Mouse (Mus musculus) monocyte, adult 5-6 weeks (primary cell): ENCODE results near the gene Trpm1. TPM values are rescaled to one million over a fixed set of nuclear protein-coding genes. Genes with fewer than 3 reads are reported as not detected.

Experiments used
- total RNA-seq: library from RNA; stranded (forward); fragments of 200-1000, 200-491, 200-594 nt; gene quantifications from 3 replicates; pipeline ENCODE4 v1.2.3, GENCODE M21; 2017

Gene Trpm1
- total RNA-seq, 1 experiment from 2014 or later, result not detected

Other genes with a start within 250 kb of the Trpm1 start
- gene E030018B13Rik, start 237.0 kb upstream of the Trpm1 start, total RNA-seq, result 0.58 TPM in 1 of 3 replicates, not detected in the others
- 106 to 183 TPM (median 115 TPM) in 3 replicates for gene Klf13, start 214.9 kb upstream of the Trpm1 start, total RNA-seq
- gene Mtmr10, start 133.8 kb downstream of the Trpm1 start, total RNA-seq, result 11.8 to 19.1 TPM (median 13.2 TPM) in 3 replicates
- gene Fan1, start 220.3 kb downstream of the Trpm1 start, total RNA-seq, result 2.0 to 7.4 TPM (median 3.9 TPM) in 3 replicates
- 34.2 to 71.2 TPM (median 57.5 TPM) in 3 replicates for gene Mphosph10, start 238.4 kb downstream of the Trpm1 start, total RNA-seq
- gene Mcee, start 238.8 kb downstream of the Trpm1 start, total RNA-seq, result 24.9 to 27.4 TPM (median 26.5 TPM) in 3 replicates